Mouse (Mus musculus): ENCODE results near the gene Zscan5b. TPM values are rescaled to one million over a fixed set of nuclear protein-coding genes. Genes with fewer than 3 reads are reported as not detected.

Gene Zscan5b
- polyA plus RNA-seq, 1 experiment from 2014 or later: not detected

DNA sequence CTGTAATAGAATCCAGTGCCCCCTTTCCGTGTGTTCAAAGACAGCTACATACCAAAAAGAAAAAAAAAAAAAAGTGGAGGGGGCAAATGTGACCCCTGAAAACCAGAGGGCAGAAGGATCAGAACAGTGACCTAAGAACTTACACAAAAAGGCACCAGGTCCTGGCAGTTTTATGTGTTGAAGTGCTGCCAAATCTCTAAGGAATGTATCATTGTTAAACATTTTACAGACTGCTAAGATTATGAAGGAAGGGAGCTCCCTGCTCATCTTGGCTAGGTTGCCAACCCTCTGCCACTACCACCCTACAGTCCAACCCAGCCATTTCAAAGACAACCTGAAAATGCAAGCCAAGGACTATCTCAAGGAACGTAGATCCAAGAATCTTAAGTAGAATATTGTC, 35.9 kb upstream of the Zscan5b start:
- no peak overlapping the region for H3K4me2 ChIP-seq
- H3K27me3 ChIP-seq (ENCODE audit: control insufficient read depth, insufficient read depth, low read length): peaks cover 7% of the 10 kb centered on the region
- H3K36me3 ChIP-seq (ENCODE audit: control insufficient read depth, insufficient read depth, low read length): peaks cover 15% of the 10 kb centered on the region
- H3K9ac ChIP-seq (ENCODE audit: low read depth, low read length): no peak overlapping the region
- ATAC-seq (replicated peaks; ENCODE audit: insufficient number of reproducible peaks, low FRiP score, low TSS enrichment): no peak
- no peak overlapping the region for H3K4me3 ChIP-seq (ENCODE audit: low read depth, low read length)
- H3K4me1 ChIP-seq (ENCODE audit: control insufficient read depth, insufficient read depth, low read length): no peaks in the 10 kb centered on the region
- H3K9me3 ChIP-seq (replicated peaks; ENCODE audit: control insufficient read depth, low read length): no peaks in the 10 kb centered on the region
- 86% methylated on average over 2 of the region's 2 CpGs for WGBS (ENCODE audit: insufficient replicate concordance)
- H3K27ac ChIP-seq (ENCODE audit: low read depth, low read length): no peak overlapping the region

- 88% methylated on average over 2 of the region's 2 CpGs for WGBS (ENCODE audit: insufficient replicate concordance)
- no peaks in the 10 kb centered on the region for H3K9me3 ChIP-seq (replicated peaks; ENCODE audit: control insufficient read depth, low read length)
- H3K27me3 ChIP-seq (ENCODE audit: control insufficient read depth, insufficient read depth, low read length): peaks cover 7% of the 10 kb centered on the region
- H3K4me2 ChIP-seq: no peak overlapping the region
- H3K4me3 ChIP-seq (ENCODE audit: low read depth, low read length): no peak overlapping the region
- H3K9ac ChIP-seq (ENCODE audit: low read depth, low read length): no peak overlapping the region
- H3K36me3 ChIP-seq (ENCODE audit: control insufficient read depth, insufficient read depth, low read length): peaks cover 15% of the 10 kb centered on the region
- H3K4me1 ChIP-seq (ENCODE audit: control insufficient read depth, insufficient read depth, low read length): no peaks in the 10 kb centered on the region
- H3K27ac ChIP-seq (ENCODE audit: low read depth, low read length): no peak overlapping the region
- no peak for ATAC-seq (replicated peaks; ENCODE audit: insufficient number of reproducible peaks, low FRiP score, low TSS enrichment)
Observed at GRCm38 (mm10) chr7:6186756-6187155, 35.3 kb upstream of the Zscan5b start.

DNA sequence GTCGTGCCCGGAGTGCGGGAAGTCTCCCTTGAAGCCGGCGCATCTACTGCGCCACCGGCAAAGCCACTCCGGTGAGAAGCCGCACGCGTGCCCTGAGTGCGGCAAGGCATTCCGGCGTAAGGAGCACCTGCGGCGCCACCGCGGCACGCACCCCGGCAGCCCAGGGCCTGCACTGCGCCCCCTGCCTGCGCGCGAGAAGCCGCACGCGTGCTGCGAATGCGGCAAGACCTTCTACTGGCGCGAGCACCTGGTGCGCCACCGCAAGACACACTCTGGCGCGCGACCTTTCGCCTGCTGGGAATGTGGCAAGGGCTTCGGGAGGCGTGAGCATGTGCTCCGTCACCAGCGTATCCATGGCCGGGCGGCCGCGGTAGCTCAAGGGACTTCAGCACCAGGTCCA, 32.5 kb upstream of the Zscan5b start:
- no peak overlapping the region for H3K4me3 ChIP-seq (ENCODE audit: low read depth, low read length)

DNA sequence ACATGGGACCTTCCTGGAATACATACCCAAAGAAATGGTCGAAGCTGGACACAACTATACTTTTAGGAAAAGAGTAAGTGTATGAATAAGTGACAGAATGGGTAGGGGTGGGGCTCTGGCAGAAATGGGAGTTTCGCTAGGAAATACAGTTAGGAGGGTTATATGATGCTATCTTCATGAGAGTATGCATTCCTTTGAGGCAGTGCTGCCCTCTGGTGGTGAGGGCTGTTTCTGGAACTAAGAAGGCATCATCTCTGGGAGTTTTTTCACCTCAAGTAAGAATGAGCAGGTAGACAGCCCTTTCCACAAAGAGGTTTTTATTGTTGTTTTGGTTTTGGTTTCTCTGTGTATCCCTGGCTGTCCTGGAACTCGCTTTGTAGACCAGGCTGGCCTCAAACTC, 30.7 kb upstream of the Zscan5b start:
- no peak overlapping the region for H3K27ac ChIP-seq (ENCODE audit: low read depth, low read length)
- 41% methylated on average over 3 of the region's 3 CpGs for WGBS (ENCODE audit: insufficient replicate concordance)
- H3K4me1 ChIP-seq (ENCODE audit: control insufficient read depth, insufficient read depth, low read length): no peaks in the 10 kb centered on the region
- peaks cover 11% of the 10 kb centered on the region for H3K36me3 ChIP-seq (ENCODE audit: control insufficient read depth, insufficient read depth, low read length)
- no peaks in the 10 kb centered on the region for H3K9me3 ChIP-seq (replicated peaks; ENCODE audit: control insufficient read depth, low read length)
- no peak overlapping the region for H3K4me3 ChIP-seq (ENCODE audit: low read depth, low read length)
- H3K27me3 ChIP-seq (ENCODE audit: control insufficient read depth, insufficient read depth, low read length): peaks cover 7% of the 10 kb centered on the region
- no peak overlapping the region for H3K9ac ChIP-seq (ENCODE audit: low read depth, low read length)
- H3K4me2 ChIP-seq: no peak overlapping the region
- no peak for ATAC-seq (replicated peaks; ENCODE audit: insufficient number of reproducible peaks, low FRiP score, low TSS enrichment)

More for the DNA sequence above, 32.5 kb upstream of the Zscan5b start:
- Histone ChIP-seq H3K9ac (ENCODE audit: low read depth, low read length) (no peak overlapping the region), H3K4me1 (ENCODE audit: control insufficient read depth, insufficient read depth, low read length) (no peaks in the 10 kb centered on the region), H3K9me3 (replicated peaks; ENCODE audit: control insufficient read depth, low read length) (no peaks in the 10 kb centered on the region), H3K4me2 (peak overlapping the region; percentile 35), H3K27me3 (ENCODE audit: control insufficient read depth, insufficient read depth, low read length) (peaks cover 7% of the 10 kb centered on the region), H3K36me3 (ENCODE audit: control insufficient read depth, insufficient read depth, low read length) (peaks cover 12% of the 10 kb centered on the region), H3K27ac (ENCODE audit: low read depth, low read length) (no peak overlapping the region)
- 41% methylated on average over 45 of the region's 45 CpGs for WGBS (ENCODE audit: insufficient replicate concordance)
- no peak for ATAC-seq (replicated peaks; ENCODE audit: insufficient number of reproducible peaks, low FRiP score, low TSS enrichment)

GRCm38 (mm10) chr7:6194129-6194528, 27.9 kb upstream of the Zscan5b start:
- Histone ChIP-seq H3K4me1 (ENCODE audit: control insufficient read depth, insufficient read depth, low read length) (no peaks in the 10 kb centered on the region), H3K9ac (ENCODE audit: low read depth, low read length) (no peak overlapping the region), H3K27me3 (ENCODE audit: control insufficient read depth, insufficient read depth, low read length) (peaks cover 6% of the 10 kb centered on the region), H3K27ac (ENCODE audit: low read depth, low read length) (no peak overlapping the region), H3K4me2 (no peak overlapping the region), H3K36me3 (ENCODE audit: control insufficient read depth, insufficient read depth, low read length) (peaks cover 5% of the 10 kb centered on the region; the same call in 1 of the 2 replicates), H3K4me3 (ENCODE audit: low read depth, low read length) (no peak overlapping the region), H3K9me3 (replicated peaks; ENCODE audit: control insufficient read depth, low read length) (no peaks in the 10 kb centered on the region)
- 0 out of 2 replicates have a peak, but pooled peaks have one; percentile 56 for ATAC-seq (replicated peaks; ENCODE audit: insufficient number of reproducible peaks, low FRiP score, low TSS enrichment)
- WGBS (ENCODE audit: insufficient replicate concordance): 23% methylated on average over 5 of the region's 5 CpGs

DNA sequence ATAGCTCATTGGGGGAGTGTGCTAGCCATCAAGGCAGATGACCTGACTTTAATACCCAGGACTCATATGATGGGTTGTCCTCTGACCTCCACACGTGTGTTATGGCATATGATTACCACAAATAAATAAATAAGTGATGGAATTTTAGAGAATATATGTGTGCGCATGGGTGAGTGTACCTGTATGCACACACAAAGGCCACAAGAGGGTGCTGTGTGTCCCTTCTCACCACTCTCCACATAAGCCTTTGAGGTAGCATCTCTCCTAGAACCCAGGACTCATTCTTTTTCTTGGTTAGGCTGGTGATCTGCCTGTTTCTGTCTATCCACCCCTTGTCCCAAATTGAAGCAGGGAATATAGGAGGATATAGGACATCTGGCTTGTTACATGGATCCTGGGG, 26.3 kb upstream of the Zscan5b start:
- H3K4me2 ChIP-seq: no peak overlapping the region
- WGBS (ENCODE audit: insufficient replicate concordance): 55% methylated on average over 2 of the region's 2 CpGs
- H3K27me3 ChIP-seq (ENCODE audit: control insufficient read depth, insufficient read depth, low read length): no peaks in the 10 kb centered on the region; the same call in 1 of the 2 replicates
- H3K36me3 ChIP-seq (ENCODE audit: control insufficient read depth, insufficient read depth, low read length): no peaks in the 10 kb centered on the region
- no peak overlapping the region for H3K27ac ChIP-seq (ENCODE audit: low read depth, low read length)
- H3K4me1 ChIP-seq (ENCODE audit: control insufficient read depth, insufficient read depth, low read length): no peaks in the 10 kb centered on the region
- no peak overlapping the region for H3K4me3 ChIP-seq (ENCODE audit: low read depth, low read length)
- no peak for ATAC-seq (replicated peaks; ENCODE audit: insufficient number of reproducible peaks, low FRiP score, low TSS enrichment)
- H3K9ac ChIP-seq (ENCODE audit: low read depth, low read length): no peak overlapping the region
- H3K9me3 ChIP-seq (replicated peaks; ENCODE audit: control insufficient read depth, low read length): no peaks in the 10 kb centered on the region

DNA sequence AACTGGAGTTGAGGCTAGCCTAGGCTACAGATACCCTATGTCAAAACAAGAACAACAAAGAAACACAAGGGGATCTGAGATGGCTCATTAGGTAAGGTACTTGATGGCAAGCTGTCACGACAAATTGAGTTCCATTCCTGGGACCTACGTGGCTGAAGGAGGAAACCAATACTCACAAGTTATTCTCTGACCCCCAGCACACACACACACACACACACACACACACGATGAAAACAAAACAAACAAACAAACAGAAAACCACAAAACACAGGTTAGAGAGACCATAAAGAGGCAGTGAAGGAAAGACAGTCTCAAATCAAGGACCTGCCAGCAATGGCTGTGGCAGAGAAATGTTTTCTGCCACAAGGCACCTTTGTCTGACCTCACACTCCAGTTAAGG, 25.3 kb upstream of the Zscan5b start, which contains the start of gene Galp:
Galp (plus strand) TSS at position 301 of the 400 bp plus-strand sequence.
- H3K9ac ChIP-seq (ENCODE audit: low read depth, low read length): no peak within 1 kb of the TSS

GRCm38 (mm10) chr7:6204200-6204599, 17.9 kb upstream of the Zscan5b start:
- Histone ChIP-seq H3K4me1 (ENCODE audit: control insufficient read depth, insufficient read depth, low read length) (no peaks in the 10 kb centered on the region), H3K9me3 (replicated peaks; ENCODE audit: control insufficient read depth, low read length) (no peaks in the 10 kb centered on the region), H3K36me3 (ENCODE audit: control insufficient read depth, insufficient read depth, low read length) (no peaks in the 10 kb centered on the region), H3K27ac (ENCODE audit: low read depth, low read length) (no peak overlapping the region), H3K9ac (ENCODE audit: low read depth, low read length) (no peak overlapping the region), H3K4me2 (no peak overlapping the region), H3K27me3 (ENCODE audit: control insufficient read depth, insufficient read depth, low read length) (no peaks in the 10 kb centered on the region), H3K4me3 (ENCODE audit: low read depth, low read length) (no peak overlapping the region)
- no peak for ATAC-seq (replicated peaks; ENCODE audit: insufficient number of reproducible peaks, low FRiP score, low TSS enrichment)
- 69% methylated on average over 3 of the region's 3 CpGs for WGBS (ENCODE audit: insufficient replicate concordance)

More for the DNA sequence above, 25.3 kb upstream of the Zscan5b start, which contains the start of gene Galp:
- Histone ChIP-seq H3K36me3 (ENCODE audit: control insufficient read depth, insufficient read depth, low read length) (no peaks in the 10 kb centered on the region), H3K4me3 (ENCODE audit: low read depth, low read length) (no peak within 1 kb of the TSS), H3K4me1 (ENCODE audit: control insufficient read depth, insufficient read depth, low read length) (no peaks in the 10 kb centered on the region), H3K27me3 (ENCODE audit: control insufficient read depth, insufficient read depth, low read length) (no peaks in the 10 kb centered on the region; the same call in 1 of the 2 replicates), H3K9me3 (replicated peaks; ENCODE audit: control insufficient read depth, low read length) (no peaks in the 10 kb centered on the region), H3K27ac (ENCODE audit: low read depth, low read length) (no peak within 1 kb of the TSS), H3K4me2 (no peak within 1 kb of the TSS)
- 63% methylated on average over 3 of the region's 3 CpGs for WGBS (ENCODE audit: insufficient replicate concordance)
- ATAC-seq (replicated peaks; ENCODE audit: insufficient number of reproducible peaks, low FRiP score, low TSS enrichment): no peak

- no peak overlapping the region for H3K9ac ChIP-seq (ENCODE audit: low read depth, low read length)
- no peaks in the 10 kb centered on the region for H3K36me3 ChIP-seq (ENCODE audit: control insufficient read depth, insufficient read depth, low read length)
- no peak overlapping the region for H3K27ac ChIP-seq (ENCODE audit: low read depth, low read length)
- WGBS (ENCODE audit: insufficient replicate concordance): 38% methylated on average over 5 of the region's 5 CpGs
- H3K4me2 ChIP-seq: no peak overlapping the region
- H3K27me3 ChIP-seq (ENCODE audit: control insufficient read depth, insufficient read depth, low read length): no peaks in the 10 kb centered on the region
- no peaks in the 10 kb centered on the region for H3K9me3 ChIP-seq (replicated peaks; ENCODE audit: control insufficient read depth, low read length)
- no peak overlapping the region for H3K4me3 ChIP-seq (ENCODE audit: low read depth, low read length)
- no peak for ATAC-seq (replicated peaks; ENCODE audit: insufficient number of reproducible peaks, low FRiP score, low TSS enrichment)
- H3K4me1 ChIP-seq (ENCODE audit: control insufficient read depth, insufficient read depth, low read length): no peaks in the 10 kb centered on the region
Observed at GRCm38 (mm10) chr7:6213144-6213543, 8.9 kb upstream of the Zscan5b start.

All from heart, embryonic 11.5 days (tissue).